Mouse (Mus musculus): ENCODE data around the gene Creb1. TPM values are rescaled to one million over a fixed set of nuclear protein-coding genes. Genes with fewer than 3 reads are reported as not detected.

Gene Creb1
- polyA plus RNA-seq, 1 experiment from 2014 or later = 47.9 TPM

- Histone ChIP-seq H3K36me3 (ENCODE audit: control insufficient read depth, insufficient read depth, low read length) (peaks cover 5% of the 10 kb centered on the region; the same call in 1 of the 2 replicates), H3K4me2 (replicated peaks; ENCODE audit: low read depth, low read length) (peak overlapping the region; percentile 78), H3K4me1 (ENCODE audit: control insufficient read depth, insufficient read depth, low read length) (peaks cover 8% of the 10 kb centered on the region), H3K4me3 (ENCODE audit: low read length) (peak overlapping the region; percentile 83), H3K27me3 (ENCODE audit: control insufficient read depth, insufficient read depth, low read length) (no peaks in the 10 kb centered on the region), H3K9ac (ENCODE audit: low read depth, low read length) (peak overlapping the region; percentile 92), H3K27ac (ENCODE audit: low read depth, low read length) (peak overlapping the region; percentile 97), H3K9me3 (ENCODE audit: control insufficient read depth, low read length) (no peaks in the 10 kb centered on the region)
- WGBS = 3% methylated on average over 6 of the region's 15 CpGs
- ATAC-seq (ENCODE audit: low FRiP score, low TSS enrichment) = peak; percentile 84
Measured at GRCm38 (mm10) chr1:64617715-64617984, 85.2 kb downstream of the Creb1 start.

GRCm38 (mm10) chr1:64618226-64618625 is 85.8 kb downstream of the Creb1 start:
- Histone ChIP-seq H3K9me3 (ENCODE audit: control insufficient read depth, low read length) (no peaks in the 10 kb centered on the region), H3K27ac (ENCODE audit: low read depth, low read length) (no peak overlapping the region), H3K36me3 (ENCODE audit: control insufficient read depth, insufficient read depth, low read length) (peaks cover 5% of the 10 kb centered on the region; the same call in 1 of the 2 replicates), H3K27me3 (ENCODE audit: control insufficient read depth, insufficient read depth, low read length) (no peaks in the 10 kb centered on the region), H3K4me2 (replicated peaks; ENCODE audit: low read depth, low read length) (peak overlapping the region; percentile 78), H3K4me1 (ENCODE audit: control insufficient read depth, insufficient read depth, low read length) (peaks cover 14% of the 10 kb centered on the region), H3K9ac (ENCODE audit: low read depth, low read length) (peak overlapping the region; percentile 92; the same call in 1 of the 2 replicates), H3K4me3 (ENCODE audit: low read length) (peak overlapping the region; percentile 83)
- 58% methylated on average over 3 of the region's 3 CpGs for WGBS
- ATAC-seq (ENCODE audit: low FRiP score, low TSS enrichment) = no peak

GRCm38 (mm10) chr1:64621116-64621515 is 88.7 kb downstream of the Creb1 start:
- 83% methylated on average over 5 of the region's 5 CpGs for WGBS
- peaks cover 16% of the 10 kb centered on the region for H3K4me1 ChIP-seq (ENCODE audit: control insufficient read depth, insufficient read depth, low read length)
- no peak overlapping the region for H3K4me3 ChIP-seq (ENCODE audit: low read length)
- no peak overlapping the region for H3K27ac ChIP-seq (ENCODE audit: low read depth, low read length)
- H3K9ac ChIP-seq (ENCODE audit: low read depth, low read length) = no peak overlapping the region
- no peaks in the 10 kb centered on the region for H3K9me3 ChIP-seq (ENCODE audit: control insufficient read depth, low read length)
- no peak overlapping the region for H3K4me2 ChIP-seq (replicated peaks; ENCODE audit: low read depth, low read length)
- no peak for ATAC-seq (ENCODE audit: low FRiP score, low TSS enrichment)
- H3K36me3 ChIP-seq (ENCODE audit: control insufficient read depth, insufficient read depth, low read length) = no peaks in the 10 kb centered on the region
- H3K27me3 ChIP-seq (ENCODE audit: control insufficient read depth, insufficient read depth, low read length) = no peaks in the 10 kb centered on the region

- Histone ChIP-seq H3K9ac (ENCODE audit: low read depth, low read length) (no peak overlapping the region), H3K27me3 (ENCODE audit: control insufficient read depth, insufficient read depth, low read length) (no peaks in the 10 kb centered on the region), H3K4me3 (ENCODE audit: low read length) (no peak overlapping the region), H3K4me1 (ENCODE audit: control insufficient read depth, insufficient read depth, low read length) (0 out of 2 replicates have a peak, but pooled peaks cover 8% of the 10 kb centered on the region), H3K4me2 (replicated peaks; ENCODE audit: low read depth, low read length) (no peak overlapping the region), H3K36me3 (ENCODE audit: control insufficient read depth, insufficient read depth, low read length) (no peaks in the 10 kb centered on the region), H3K9me3 (ENCODE audit: control insufficient read depth, low read length) (no peaks in the 10 kb centered on the region), H3K27ac (ENCODE audit: low read depth, low read length) (no peak overlapping the region)
- 54% methylated on average over 12 of the region's 12 CpGs for whole genome bisulfite sequencing
- no peak for ATAC-seq (ENCODE audit: low FRiP score, low TSS enrichment)
Measured at GRCm38 (mm10) chr1:64623558-64624435, 91.4 kb downstream of the Creb1 start.

DNA sequence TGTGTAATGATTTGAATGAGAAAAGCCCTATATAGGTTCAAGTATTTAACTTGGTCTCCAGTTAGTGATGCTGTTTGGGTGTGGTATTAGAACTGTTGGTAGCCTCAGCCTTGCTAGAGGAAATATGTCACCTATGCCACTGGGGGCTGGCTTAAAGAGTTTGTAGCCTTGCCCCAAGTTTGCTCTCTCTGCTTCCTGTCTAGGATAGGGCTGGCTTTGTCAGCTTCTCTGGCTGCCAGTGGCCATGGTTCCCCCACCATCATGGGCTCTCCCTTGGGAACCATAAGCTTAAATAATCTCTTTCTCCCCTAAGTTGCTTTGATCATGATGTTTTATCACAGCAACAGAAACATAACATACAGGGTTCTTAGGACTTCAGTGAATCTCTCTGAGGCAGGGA is 92.8 kb downstream of the Creb1 start:
- ATAC-seq (ENCODE audit: low FRiP score, low TSS enrichment) = no peak
- Histone ChIP-seq H3K9me3 (ENCODE audit: control insufficient read depth, low read length) (no peaks in the 10 kb centered on the region), H3K27me3 (ENCODE audit: control insufficient read depth, insufficient read depth, low read length) (no peaks in the 10 kb centered on the region), H3K27ac (ENCODE audit: low read depth, low read length) (no peak overlapping the region), H3K4me2 (replicated peaks; ENCODE audit: low read depth, low read length) (no peak overlapping the region), H3K4me3 (ENCODE audit: low read length) (no peak overlapping the region), H3K4me1 (ENCODE audit: control insufficient read depth, insufficient read depth, low read length) (0 out of 2 replicates have a peak, but pooled peaks cover 8% of the 10 kb centered on the region), H3K36me3 (ENCODE audit: control insufficient read depth, insufficient read depth, low read length) (no peaks in the 10 kb centered on the region), H3K9ac (ENCODE audit: low read depth, low read length) (no peak overlapping the region)

- Histone ChIP-seq H3K27ac (ENCODE audit: low read depth, low read length) (no peak overlapping the region), H3K36me3 (ENCODE audit: control insufficient read depth, insufficient read depth, low read length) (no peaks in the 10 kb centered on the region), H3K27me3 (ENCODE audit: control insufficient read depth, insufficient read depth, low read length) (no peaks in the 10 kb centered on the region), H3K4me1 (ENCODE audit: control insufficient read depth, insufficient read depth, low read length) (no peaks in the 10 kb centered on the region), H3K9ac (ENCODE audit: low read depth, low read length) (no peak overlapping the region), H3K4me2 (replicated peaks; ENCODE audit: low read depth, low read length) (no peak overlapping the region), H3K9me3 (ENCODE audit: control insufficient read depth, low read length) (no peaks in the 10 kb centered on the region), H3K4me3 (ENCODE audit: low read length) (no peak overlapping the region)
- WGBS = 77% methylated on average over 5 of the region's 5 CpGs
- ATAC-seq (ENCODE audit: low FRiP score, low TSS enrichment) = no peak
Measured at GRCm38 (mm10) chr1:64631526-64631925, 99.1 kb downstream of the Creb1 start.

- Histone ChIP-seq H3K36me3 (ENCODE audit: control insufficient read depth, insufficient read depth, low read length) (no peaks in the 10 kb centered on the region), H3K4me2 (replicated peaks; ENCODE audit: low read depth, low read length) (no peak overlapping the region), H3K4me1 (ENCODE audit: control insufficient read depth, insufficient read depth, low read length) (no peaks in the 10 kb centered on the region), H3K27me3 (ENCODE audit: control insufficient read depth, insufficient read depth, low read length) (no peaks in the 10 kb centered on the region), H3K9me3 (ENCODE audit: control insufficient read depth, low read length) (no peaks in the 10 kb centered on the region), H3K27ac (ENCODE audit: low read depth, low read length) (no peak overlapping the region), H3K9ac (ENCODE audit: low read depth, low read length) (no peak overlapping the region), H3K4me3 (ENCODE audit: low read length) (no peak overlapping the region)
- no peak for ATAC-seq (ENCODE audit: low FRiP score, low TSS enrichment)
- WGBS = 76% methylated on average over 3 of the region's 3 CpGs
Measured at GRCm38 (mm10) chr1:64633237-64633636, 100.8 kb downstream of the Creb1 start.

DNA sequence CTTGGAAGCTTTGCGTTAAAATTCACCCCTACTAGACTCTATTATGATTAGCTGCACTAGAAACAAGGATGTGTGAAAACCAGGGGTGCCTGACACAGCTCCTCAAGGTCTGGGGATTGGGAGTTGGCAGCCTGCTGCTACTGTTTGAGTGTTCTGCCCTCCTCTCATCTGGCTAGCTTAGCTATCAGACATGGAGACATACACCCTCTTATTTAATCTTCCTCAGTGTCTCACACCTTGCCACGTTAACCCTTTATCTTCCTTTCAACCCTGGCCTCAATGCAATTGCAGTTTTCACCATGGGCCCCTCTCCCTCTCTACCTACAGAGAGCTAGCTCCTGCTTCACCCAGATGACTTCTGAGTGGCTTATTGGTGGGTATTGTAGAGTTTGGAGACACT is 103.2 kb downstream of the Creb1 start:
- Histone ChIP-seq H3K4me2 (replicated peaks; ENCODE audit: low read depth, low read length) (no peak overlapping the region), H3K36me3 (ENCODE audit: control insufficient read depth, insufficient read depth, low read length) (no peaks in the 10 kb centered on the region), H3K9ac (ENCODE audit: low read depth, low read length) (no peak overlapping the region), H3K4me1 (ENCODE audit: control insufficient read depth, insufficient read depth, low read length) (no peaks in the 10 kb centered on the region), H3K4me3 (ENCODE audit: low read length) (no peak overlapping the region), H3K27ac (ENCODE audit: low read depth, low read length) (no peak overlapping the region), H3K27me3 (ENCODE audit: control insufficient read depth, insufficient read depth, low read length) (no peaks in the 10 kb centered on the region), H3K9me3 (ENCODE audit: control insufficient read depth, low read length) (no peaks in the 10 kb centered on the region)
- ATAC-seq (ENCODE audit: low FRiP score, low TSS enrichment) = no peak
- WGBS = 41% methylated on average over 2 of the region's 2 CpGs

DNA sequence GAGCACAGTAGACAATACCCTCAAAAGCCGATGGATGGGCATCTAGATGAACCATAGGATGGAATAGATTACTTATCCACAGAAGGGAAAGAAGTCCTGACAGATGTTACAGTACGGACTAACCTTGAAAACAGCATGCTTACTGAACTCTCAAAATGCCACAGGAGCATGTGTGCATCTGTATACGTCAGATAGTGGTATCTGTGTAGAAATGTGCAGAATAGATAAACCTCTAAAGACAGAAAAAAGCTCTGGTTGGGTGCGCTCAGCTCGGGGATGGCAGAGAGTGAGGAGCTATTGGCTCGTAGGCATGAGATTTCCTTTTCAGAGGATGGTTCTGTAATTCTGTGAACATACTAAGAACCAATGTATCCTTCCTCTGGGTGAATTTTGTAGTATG is 106.8 kb downstream of the Creb1 start:
- H3K36me3 ChIP-seq (ENCODE audit: control insufficient read depth, insufficient read depth, low read length) = no peaks in the 10 kb centered on the region
- H3K4me3 ChIP-seq (ENCODE audit: low read length) = no peak overlapping the region
- no peak overlapping the region for H3K9ac ChIP-seq (ENCODE audit: low read depth, low read length)
- H3K27ac ChIP-seq (ENCODE audit: low read depth, low read length) = no peak overlapping the region
- H3K9me3 ChIP-seq (ENCODE audit: control insufficient read depth, low read length) = no peaks in the 10 kb centered on the region
- H3K4me1 ChIP-seq (ENCODE audit: control insufficient read depth, insufficient read depth, low read length) = no peaks in the 10 kb centered on the region
- ATAC-seq (ENCODE audit: low FRiP score, low TSS enrichment) = no peak
- 93% methylated on average over 6 of the region's 6 CpGs for WGBS
- H3K27me3 ChIP-seq (ENCODE audit: control insufficient read depth, insufficient read depth, low read length) = no peaks in the 10 kb centered on the region
- no peak overlapping the region for H3K4me2 ChIP-seq (replicated peaks; ENCODE audit: low read depth, low read length)

All from kidney, embryonic 14.5 days (tissue).